Mouse (Mus musculus): ENCODE data around the gene Taf6.
A peak's percentile ranks its signal among the peaks of the same experiment; 100 is the strongest.
"Not testable (repeated sequence)": the region's sequence is repeated elsewhere in the genome, so short reads cannot be mapped to it uniquely, and the experiment has no call there.

Gene Taf6

DNA sequence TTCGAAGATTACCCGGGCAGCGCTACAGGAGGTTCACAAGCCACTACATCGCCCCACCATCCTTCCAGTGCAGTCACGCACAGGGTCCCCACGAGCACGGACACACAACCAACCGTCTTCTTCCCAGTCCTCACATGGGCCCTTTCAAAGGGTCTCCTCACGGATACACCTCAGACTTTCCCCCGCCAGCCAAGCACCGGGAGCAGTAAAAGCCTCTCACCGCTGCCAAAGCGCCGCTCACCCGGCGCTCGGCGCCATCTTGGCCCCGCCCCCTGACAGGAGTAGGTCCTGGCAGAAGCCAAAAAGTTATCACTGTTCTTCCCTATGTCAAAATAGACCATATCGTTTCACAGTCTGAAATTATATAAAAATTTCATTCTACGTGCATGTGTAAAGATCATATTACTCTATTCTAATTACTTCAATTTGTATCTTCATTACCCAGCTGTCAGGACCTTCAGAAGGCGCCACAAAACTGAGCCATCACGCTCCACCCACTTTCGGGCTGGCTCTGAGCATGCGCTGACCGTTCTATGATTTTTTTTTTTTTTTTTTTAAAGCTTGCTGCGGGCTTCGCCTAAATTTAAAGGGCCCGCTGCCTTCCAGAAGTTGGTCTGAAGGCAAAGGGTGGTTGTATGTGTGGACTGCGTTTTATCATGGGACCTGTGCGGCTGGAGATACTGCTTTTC, at the start of gene Taf6, which contains the start of gene Cnpy4:
Taf6 (minus strand) TSS at position 502 of the 689 bp plus-strand sequence.
Cnpy4 (plus strand) TSS at position 536 of the 689 bp plus-strand sequence.
- peak; percentile 91 for DNase-seq (ENCODE audit: low read depth)

GRCm38 (mm10) chr5:138234224-138234623, 47.0 kb upstream of the Taf6 start:
- DNase-seq (ENCODE audit: low read depth): no peak

- DNase-seq (ENCODE audit: low read depth): no peak
These were observed 46.5 kb upstream of the Taf6 start for GRCm38 (mm10) chr5:138233778-138234177.

DNA sequence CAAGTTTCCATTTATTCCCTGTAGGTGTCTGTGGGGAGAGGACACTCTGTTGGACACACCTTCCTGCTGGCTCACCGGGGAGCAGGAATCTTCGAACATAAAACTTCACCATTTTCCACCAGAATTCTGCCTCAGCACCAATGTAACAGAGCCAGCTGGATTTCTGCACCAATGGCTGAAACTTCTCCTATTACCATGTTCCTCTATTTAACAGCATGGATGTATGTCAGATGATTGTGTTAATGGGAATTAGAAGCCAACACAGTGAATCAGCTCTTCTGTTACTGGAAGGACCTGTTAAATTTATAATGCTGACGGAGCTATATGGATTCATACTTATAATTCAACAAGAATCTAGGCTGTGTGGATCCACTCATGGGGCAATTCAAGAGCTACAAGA, 42.3 kb upstream of the Taf6 start:
- DNase-seq (ENCODE audit: low read depth): no peak

DNA sequence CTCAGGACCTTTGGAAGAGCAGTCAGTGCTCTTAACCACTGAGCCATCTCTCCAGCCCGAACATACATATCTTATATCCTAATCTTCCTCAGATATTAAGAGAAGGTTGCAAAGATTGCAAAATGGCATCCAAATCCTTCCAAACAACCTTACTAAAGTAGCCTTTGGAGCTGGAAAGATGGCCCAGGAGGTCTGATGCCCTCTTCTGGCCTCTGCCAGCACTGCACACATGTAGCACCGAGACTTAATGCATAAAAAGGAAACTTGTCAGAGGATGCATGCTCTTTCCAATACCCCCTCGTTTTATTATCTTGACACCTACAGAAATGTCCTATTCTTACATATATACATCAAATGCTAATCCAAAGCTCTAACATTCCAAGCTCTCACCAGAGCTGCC, 40.8 kb upstream of the Taf6 start:
- DNase-seq (ENCODE audit: low read depth): peak; percentile 63

- no peak for DNase-seq (ENCODE audit: low read depth)
These were observed 40.1 kb upstream of the Taf6 start for GRCm38 (mm10) chr5:138227367-138227766.

- DNase-seq (ENCODE audit: low read depth): no peak
These were observed 39.2 kb upstream of the Taf6 start for GRCm38 (mm10) chr5:138226491-138226890.

- DNase-seq (ENCODE audit: low read depth): no peak
These were observed 38.4 kb upstream of the Taf6 start, which contains the start of gene Nxpe5 for GRCm38 (mm10) chr5:138225700-138226099. Gene Nxpe5 (plus strand): TSS chr5:138225898.

- no peak for DNase-seq (ENCODE audit: low read depth)
These were observed 36.0 kb upstream of the Taf6 start for GRCm38 (mm10) chr5:138223287-138223686.

DNA sequence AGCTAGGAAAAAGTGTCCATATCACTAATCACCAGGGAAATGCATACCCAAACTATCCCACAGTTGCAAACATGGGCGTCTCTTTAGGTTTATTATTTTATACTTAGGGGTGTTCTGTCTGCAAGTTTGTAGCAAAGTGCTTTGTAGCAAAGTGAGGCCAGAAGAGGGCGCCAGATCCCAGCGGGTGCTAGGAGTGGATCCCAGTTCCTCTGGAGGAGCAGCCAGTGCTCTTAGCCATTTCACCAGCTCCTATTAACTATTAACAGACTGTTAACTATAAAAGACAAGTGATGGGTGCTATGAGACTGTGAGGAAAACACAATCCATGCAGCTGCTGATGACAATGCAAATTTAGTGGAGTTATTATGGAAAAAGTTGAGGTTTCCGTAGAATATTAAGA, 34.9 kb upstream of the Taf6 start:
- DNase-seq (ENCODE audit: low read depth): peak; percentile 89

DNA sequence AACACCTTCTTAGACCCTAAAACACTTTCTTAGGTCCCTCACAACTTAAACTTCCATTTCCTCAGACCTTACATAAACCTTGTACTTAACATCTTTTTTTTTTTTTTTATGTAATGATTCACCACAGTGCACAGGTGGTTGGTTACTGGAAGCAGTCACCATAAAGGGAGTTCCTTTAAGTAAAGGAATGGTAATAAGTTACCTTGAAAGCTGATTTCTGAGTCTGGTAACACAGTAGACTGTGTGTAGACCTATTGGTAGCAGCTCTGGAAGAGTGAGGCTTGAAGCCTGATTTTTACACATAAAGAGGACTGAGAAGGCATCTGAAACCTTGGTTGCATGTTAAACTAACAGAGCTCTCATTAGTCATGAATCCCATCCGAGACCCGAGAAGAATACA, 32.6 kb upstream of the Taf6 start:
- DNase-seq (ENCODE audit: low read depth): no peak

- DNase-seq (ENCODE audit: low read depth): not testable (repeated sequence)
These were observed 29.4 kb upstream of the Taf6 start for GRCm38 (mm10) chr5:138216632-138217031.

DNA sequence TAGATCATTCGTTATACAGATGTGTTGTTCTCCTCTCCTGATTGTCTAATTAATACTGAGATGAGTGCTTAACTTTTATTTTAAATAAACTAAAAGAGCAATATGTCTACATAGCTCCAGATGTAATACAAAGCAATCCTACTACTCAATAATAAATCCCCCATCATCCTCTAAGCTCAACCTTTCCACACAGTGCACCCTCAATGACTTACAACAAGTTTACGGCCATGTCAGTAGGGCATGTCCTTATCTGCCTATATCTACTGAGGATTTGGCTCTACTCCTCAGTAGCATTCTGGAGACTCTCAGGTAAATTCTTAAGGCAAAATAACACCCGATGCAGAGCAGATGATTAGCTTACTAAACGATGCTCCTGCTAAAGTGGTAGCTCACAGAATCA, 20.6 kb upstream of the Taf6 start:
- DNase-seq (ENCODE audit: low read depth): no peak

- DNase-seq (ENCODE audit: low read depth): no peak
These were observed 20.0 kb upstream of the Taf6 start for GRCm38 (mm10) chr5:138207253-138207652.

- DNase-seq (ENCODE audit: low read depth): no peak
These were observed 14.8 kb upstream of the Taf6 start for GRCm38 (mm10) chr5:138202086-138202485.

DNA sequence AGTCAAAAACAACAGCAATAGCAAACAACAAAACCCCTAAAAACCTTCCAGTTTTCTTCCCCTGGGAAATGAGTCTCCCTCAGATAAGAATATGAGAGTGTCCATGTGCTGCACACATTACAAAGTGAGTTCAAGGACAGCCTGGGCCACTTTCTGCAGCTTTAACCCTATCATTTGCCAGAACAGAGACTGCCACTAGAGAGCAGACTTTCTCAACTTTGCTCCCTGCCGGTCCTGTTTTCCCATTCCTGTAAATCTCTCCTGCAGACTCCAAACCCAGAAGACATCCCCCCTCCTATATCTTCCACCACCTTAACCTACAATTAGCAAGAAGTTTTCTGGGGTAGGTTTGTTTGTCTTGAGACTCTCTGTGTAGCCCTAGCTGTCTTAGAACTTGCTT, 12.3 kb upstream of the Taf6 start:
- peak; percentile 52 for DNase-seq (ENCODE audit: low read depth)

- no peak for DNase-seq (ENCODE audit: low read depth)
These were observed 8.2 kb upstream of the Taf6 start for GRCm38 (mm10) chr5:138195463-138195862.

GRCm38 (mm10) chr5:138194755-138195345, 7.6 kb upstream of the Taf6 start:
- DNase-seq (ENCODE audit: low read depth): peak; percentile 42

DNA sequence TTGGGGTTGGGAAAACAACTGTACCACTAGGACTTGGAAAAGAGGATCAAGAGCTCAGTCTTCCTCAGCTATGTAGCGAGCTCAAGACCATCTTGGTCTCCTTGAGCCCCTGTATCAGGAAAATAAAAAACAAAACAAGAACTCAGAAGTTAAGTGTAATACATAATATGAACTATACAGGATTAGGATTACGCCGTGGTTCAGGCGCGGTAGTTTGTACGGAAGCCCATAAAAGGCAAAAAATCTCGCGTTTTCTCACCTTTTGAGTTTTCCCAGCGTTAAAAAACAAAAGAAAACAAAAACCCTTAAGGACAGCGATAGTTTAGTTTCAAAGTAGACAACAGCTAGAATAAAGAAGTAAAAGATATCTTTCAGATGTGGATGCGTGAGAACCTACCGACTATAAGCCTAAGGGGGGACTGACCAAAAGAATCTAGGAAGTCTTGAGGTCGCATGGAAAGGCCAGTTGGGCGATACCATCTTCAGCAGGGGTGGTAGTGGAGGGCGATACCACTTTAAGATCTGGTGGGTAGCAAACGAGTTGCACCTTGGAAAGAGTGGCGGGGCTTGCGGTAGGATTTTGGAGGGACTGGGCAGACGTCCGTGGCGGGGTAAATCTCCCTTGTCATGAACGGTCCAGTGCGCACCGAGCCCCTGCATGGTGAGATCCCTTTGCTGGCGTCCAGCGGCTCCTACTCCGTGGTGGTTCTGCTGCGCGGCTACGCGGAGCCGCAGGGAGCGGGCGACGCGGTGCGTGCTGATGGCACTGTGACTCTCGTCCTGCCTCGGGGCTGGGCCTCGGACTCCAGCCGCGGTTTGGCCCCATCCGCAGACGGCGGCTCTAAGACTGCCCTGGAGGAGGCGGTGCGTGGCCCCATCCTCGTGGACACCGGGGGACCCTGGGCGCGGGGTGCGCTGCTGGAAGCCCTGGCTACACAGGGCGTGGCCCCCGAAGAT, 6.8 kb upstream of the Taf6 start, which contains the start of gene Mblac1:
Mblac1 (plus strand) TSS at position 544 of the 957 bp plus-strand sequence.
- peak; percentile 93 for DNase-seq (ENCODE audit: low read depth)

GRCm38 (mm10) chr5:138187661-138188306, 533 bp upstream of the Taf6 start:
- DNase-seq (ENCODE audit: low read depth): peak; percentile 87

DNA sequence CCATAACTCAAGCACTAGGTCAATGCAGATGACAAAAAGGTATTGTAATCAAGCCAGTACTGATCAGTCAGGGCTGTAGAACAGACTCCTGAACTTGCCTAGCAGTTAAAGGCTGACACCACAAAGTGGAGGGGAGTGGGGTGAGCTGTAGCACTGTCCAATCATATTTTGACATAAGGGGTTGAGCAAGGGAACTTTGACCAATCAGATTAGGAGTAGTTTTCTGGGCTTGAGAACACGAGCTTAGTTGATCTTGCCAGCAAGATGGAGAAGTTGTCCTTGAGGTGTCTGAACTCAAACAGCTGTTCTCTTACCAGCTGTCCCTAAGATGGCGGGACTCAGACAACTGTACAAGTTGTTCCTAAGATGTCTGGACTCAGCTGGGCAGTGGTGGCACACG, 14.0 kb downstream of the Taf6 start:
- peak; percentile 21 for DNase-seq (ENCODE audit: low read depth)

All from NIH3T3 (cell line).